8 mouse cellular contexts compared by ENCODE assay signal in genomic region chr19:5447515-5448353, GRCm38 (mm10). TPM values are rescaled to one million over a fixed set of nuclear protein-coding genes. Genes with fewer than 3 reads are reported as not detected.
DNase-seq lines count a peak whose midpoint lies in the region; ATAC-seq and TF ChIP-seq lines count a peak whose summit lies in the region.

Fosl1 (plus strand) TSS chr19:5447547.

- peak within 1 kb of the TSS; percentile 96 for H3K4me2 ChIP-seq in forebrain, embryonic 16.5 days (ENCODE audit: low read length)
- peak within 1 kb of the TSS; percentile 94 for H3K4me2 ChIP-seq in hindbrain, embryonic 16.5 days (ENCODE audit: low read length)
- H3K4me2 ChIP-seq in limb, embryonic 14.5 days (replicated peaks; ENCODE audit: low read depth, low read length, severe bottlenecking), result peak within 1 kb of the TSS; percentile 94
- peak within 1 kb of the TSS; percentile 90 for H3K4me2 ChIP-seq in midbrain, embryonic 14.5 days (ENCODE audit: low read length)

- H3K9me3 ChIP-seq in forebrain, embryonic 16.5 days (ENCODE audit: control insufficient read depth, low read length), result no peaks in the 10 kb centered on the region
- no peaks in the 10 kb centered on the region for H3K9me3 ChIP-seq in hindbrain, embryonic 16.5 days (ENCODE audit: control insufficient read depth, low read length)
- H3K9me3 ChIP-seq in limb, embryonic 14.5 days (ENCODE audit: control insufficient read depth, low read length), result no peaks in the 10 kb centered on the region
- no peaks in the 10 kb centered on the region; the same call in 1 of the 2 replicates for H3K9me3 ChIP-seq in midbrain, embryonic 14.5 days (ENCODE audit: control insufficient read depth, low read length)

- H3K27ac ChIP-seq in forebrain, embryonic 16.5 days (ENCODE audit: low read length), result no peak within 1 kb of the TSS
- no peak within 1 kb of the TSS for H3K27ac ChIP-seq in hindbrain, embryonic 16.5 days (ENCODE audit: low read depth, low read length)
- no peak within 1 kb of the TSS for H3K27ac ChIP-seq in limb, embryonic 14.5 days (replicated peaks; ENCODE audit: low read depth, low read length)
- H3K27ac ChIP-seq in midbrain, embryonic 14.5 days (replicated peaks; ENCODE audit: low read depth, low read length), result no peak within 1 kb of the TSS

- no peaks in the 10 kb centered on the region for H3K36me3 ChIP-seq in forebrain, embryonic 16.5 days (ENCODE audit: control insufficient read depth, insufficient read depth)
- no peaks in the 10 kb centered on the region for H3K36me3 ChIP-seq in hindbrain, embryonic 16.5 days (ENCODE audit: control insufficient read depth, insufficient read depth, low read length)
- H3K36me3 ChIP-seq in limb, embryonic 14.5 days (ENCODE audit: control insufficient read depth, insufficient read depth, low read length), result no peaks in the 10 kb centered on the region
- no peaks in the 10 kb centered on the region for H3K36me3 ChIP-seq in midbrain, embryonic 14.5 days (ENCODE audit: control insufficient read depth, insufficient read depth, low read length)

- 0 out of 2 replicates have a peak, but pooled peaks have one; percentile 3 for ATAC-seq in cerebellum, adult (ENCODE audit: insufficient number of reproducible peaks, low FRiP score, low TSS enrichment)
- peak; percentile 77 for ATAC-seq in forebrain, embryonic 16.5 days
- ATAC-seq in hindbrain, embryonic 16.5 days, result peak; percentile 66
- ATAC-seq in limb, embryonic 14.5 days (ENCODE audit: low FRiP score, low read depth), result peak; percentile 60
- peak; percentile 53; the same call in 1 of the 2 replicates for ATAC-seq in midbrain, embryonic 14.5 days (ENCODE audit: low FRiP score, low TSS enrichment)

- peaks cover 16% of the 10 kb centered on the region for H3K4me1 ChIP-seq in forebrain, embryonic 16.5 days (replicated peaks; ENCODE audit: control insufficient read depth, insufficient read depth, low read length)
- peaks cover 12% of the 10 kb centered on the region for H3K4me1 ChIP-seq in hindbrain, embryonic 16.5 days (ENCODE audit: control insufficient read depth, insufficient read depth, low read depth, low read length)
- peaks cover 9% of the 10 kb centered on the region for H3K4me1 ChIP-seq in limb, embryonic 14.5 days (ENCODE audit: control insufficient read depth, insufficient read depth, low read length)
- peaks cover 15% of the 10 kb centered on the region for H3K4me1 ChIP-seq in midbrain, embryonic 14.5 days (ENCODE audit: control insufficient read depth, insufficient read depth, low read length)

- H3K4me3 ChIP-seq in forebrain, embryonic 16.5 days (replicated peaks; ENCODE audit: low read length), result peak within 1 kb of the TSS; percentile 59
- peak within 1 kb of the TSS; percentile 61 for H3K4me3 ChIP-seq in hindbrain, embryonic 16.5 days (ENCODE audit: low read length)
- peak within 1 kb of the TSS; percentile 51 for H3K4me3 ChIP-seq in limb, embryonic 14.5 days (replicated peaks; ENCODE audit: low read length)
- H3K4me3 ChIP-seq in midbrain, embryonic 14.5 days (replicated peaks; ENCODE audit: low read depth, low read length), result peak within 1 kb of the TSS; percentile 50

- TF ChIP-seq POLR2A in limb, embryonic 14.5 days (IDR thresholded peaks at IDR 0.05; ENCODE audit: borderline replicate concordance, extremely low read depth, insufficient read depth, insufficient read length), result no peak

- H3K27me3 ChIP-seq in forebrain, embryonic 16.5 days (replicated peaks; ENCODE audit: control insufficient read depth, insufficient read depth, low read length), result peaks cover 39% of the 10 kb centered on the region
- H3K27me3 ChIP-seq in hindbrain, embryonic 16.5 days (replicated peaks; ENCODE audit: control insufficient read depth, insufficient read depth, low read length), result peaks cover 43% of the 10 kb centered on the region
- H3K27me3 ChIP-seq in limb, embryonic 14.5 days (ENCODE audit: control insufficient read depth, insufficient read depth, low read length), result peaks cover 40% of the 10 kb centered on the region
- H3K27me3 ChIP-seq in midbrain, embryonic 14.5 days (ENCODE audit: control insufficient read depth, insufficient read depth, low read length), result peaks cover 57% of the 10 kb centered on the region

- peak within 1 kb of the TSS; percentile 47 for H3K9ac ChIP-seq in forebrain, embryonic 16.5 days (replicated peaks; ENCODE audit: low read depth, low read length)
- peak within 1 kb of the TSS; percentile 56 for H3K9ac ChIP-seq in hindbrain, embryonic 16.5 days (ENCODE audit: low read depth, low read length)
- peak within 1 kb of the TSS; percentile 45 for H3K9ac ChIP-seq in limb, embryonic 14.5 days (ENCODE audit: low read depth, low read length, severe bottlenecking)
- H3K9ac ChIP-seq in midbrain, embryonic 14.5 days (replicated peaks; ENCODE audit: low read length), result peak within 1 kb of the TSS; percentile 18; the same call in 1 of the 2 replicates

- under 1% methylated on average over 70 of the region's 70 CpGs for WGBS in forebrain, embryonic 16.5 days
- WGBS in hindbrain, embryonic 16.5 days, result under 1% methylated on average over 60 of the region's 70 CpGs
- 2% methylated on average over 58 of the region's 70 CpGs for WGBS in limb, embryonic 14.5 days
- WGBS in midbrain, embryonic 14.5 days, result under 1% methylated on average over 70 of the region's 70 CpGs

- no peak for DNase-seq in cerebellum, adult 9-10 months
- DNase-seq in cerebellum, adult 11-12 months, result peak; percentile 72
- peak; percentile 41 for DNase-seq in limb, embryonic 14.5 days (ENCODE audit: low spot score)
- DNase-seq in midbrain, embryonic 14.5 days, result peak; percentile 76
- DNase-seq in spleen, postnatal 4 days (ENCODE audit: low spot score in 2 of 2), result peak; percentile 70 to 86

RNA-seq across cellular contexts. Expression of gene Fosl1, which starts in this region (rescaled TPM):
- polyA plus RNA-seq in forebrain, embryonic 16.5 days (2015; fragmentation: Nextera tagmentation; extraction: Ambion mirVana), result not detected in 2 replicates
- not detected in 2 replicates for polyA plus RNA-seq in hindbrain, embryonic 16.5 days (2015; fragmentation: Nextera tagmentation; extraction: Ambion mirVana)
- polyA plus RNA-seq in limb, embryonic 14.5 days (2012; rRNA removed), result 0.06 and 0.09 TPM in 2 replicates
- not detected in 2 replicates for polyA plus RNA-seq in limb, embryonic 14.5 days (2014; fragmentation: Nextera tagmentation; extraction: Ambion mirVana)
- polyA plus RNA-seq in midbrain, embryonic 14.5 days (2014; fragmentation: Nextera tagmentation; extraction: Ambion mirVana), result not detected in 2 replicates

Comparison
In these comparisons a context has a peak if more than half of its experiments do, and no peak if none do; other contexts are left out.
1. Peak in ATAC-seq, H3K4me3 ChIP-seq, H3K9ac ChIP-seq and H3K4me2 ChIP-seq in forebrain, embryonic 16.5 days; RNA of the gene not detected or under 1 TPM.
2. Peak in ATAC-seq, H3K4me3 ChIP-seq, H3K9ac ChIP-seq and H3K4me2 ChIP-seq in hindbrain, embryonic 16.5 days; RNA of the gene not detected or under 1 TPM.
3. Peak in DNase-seq, ATAC-seq, H3K4me3 ChIP-seq, H3K9ac ChIP-seq and H3K4me2 ChIP-seq in limb, embryonic 14.5 days; RNA of the gene not detected or under 1 TPM.
4. Peak in DNase-seq, ATAC-seq, H3K4me3 ChIP-seq, H3K9ac ChIP-seq and H3K4me2 ChIP-seq in midbrain, embryonic 14.5 days; RNA of the gene not detected or under 1 TPM.
5. ATAC-seq: peak in every context shown above with its lines; median percentile 77 in forebrain, embryonic 16.5 days; 66 in hindbrain, embryonic 16.5 days; 60 in limb, embryonic 14.5 days; 53 in midbrain, embryonic 14.5 days; 3 in cerebellum, adult.